Mouse (Mus musculus): ENCODE results near the gene Gpr27. TPM values are rescaled to one million over a fixed set of nuclear protein-coding genes. Genes with fewer than 3 reads are reported as not detected.

The Gpr27 gene
- 0.03 and 0.06 TPM in 2 replicates for polyA plus RNA-seq (2012; rRNA removed)

DNA sequence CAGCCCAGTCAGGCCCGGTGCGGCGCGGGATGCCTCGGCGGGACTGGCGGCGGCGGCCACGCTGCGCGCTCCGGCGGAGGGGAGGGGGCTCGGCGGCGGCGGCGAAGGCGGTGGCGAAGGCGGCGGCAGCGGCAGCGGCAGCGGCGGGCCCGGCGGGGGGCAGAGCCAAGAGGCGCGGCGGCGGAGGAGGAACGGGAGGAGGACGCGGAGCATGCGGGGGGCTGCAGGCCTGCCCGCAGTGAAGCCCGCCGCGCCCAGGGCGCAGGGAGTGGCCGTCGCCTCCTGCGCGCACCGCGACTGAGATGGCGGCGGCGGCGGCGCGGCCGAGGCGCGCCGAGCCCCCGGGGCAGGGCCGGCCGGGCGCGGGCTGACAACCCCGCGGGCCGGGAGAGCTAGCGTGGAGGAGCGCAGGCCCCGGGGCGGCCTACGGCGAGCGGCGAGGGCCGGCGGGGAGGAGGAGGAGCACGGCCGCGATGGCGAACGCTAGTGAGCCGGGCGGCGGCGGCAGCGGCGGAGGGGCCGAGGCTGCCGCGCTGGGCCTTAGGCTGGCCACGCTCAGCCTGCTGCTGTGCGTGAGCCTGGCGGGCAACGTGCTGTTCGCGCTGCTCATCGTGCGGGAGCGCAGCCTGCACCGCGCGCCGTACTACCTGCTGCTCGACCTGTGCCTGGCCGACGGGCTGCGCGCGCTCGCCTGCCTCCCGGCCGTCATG is at the start of gene Gpr27:
Gpr27 (plus strand) TSS at position 474 of the 710 bp plus-strand sequence.

GRCm38 (mm10) chr6:99666318-99667171 is 25.9 kb upstream of the Gpr27 start, which contains the start of the genes Eif4e3 and Gm20696:
Eif4e3 (minus strand) TSS chr6:99666771.
Gm20696 (minus strand) TSS chr6:99666797.

DNA sequence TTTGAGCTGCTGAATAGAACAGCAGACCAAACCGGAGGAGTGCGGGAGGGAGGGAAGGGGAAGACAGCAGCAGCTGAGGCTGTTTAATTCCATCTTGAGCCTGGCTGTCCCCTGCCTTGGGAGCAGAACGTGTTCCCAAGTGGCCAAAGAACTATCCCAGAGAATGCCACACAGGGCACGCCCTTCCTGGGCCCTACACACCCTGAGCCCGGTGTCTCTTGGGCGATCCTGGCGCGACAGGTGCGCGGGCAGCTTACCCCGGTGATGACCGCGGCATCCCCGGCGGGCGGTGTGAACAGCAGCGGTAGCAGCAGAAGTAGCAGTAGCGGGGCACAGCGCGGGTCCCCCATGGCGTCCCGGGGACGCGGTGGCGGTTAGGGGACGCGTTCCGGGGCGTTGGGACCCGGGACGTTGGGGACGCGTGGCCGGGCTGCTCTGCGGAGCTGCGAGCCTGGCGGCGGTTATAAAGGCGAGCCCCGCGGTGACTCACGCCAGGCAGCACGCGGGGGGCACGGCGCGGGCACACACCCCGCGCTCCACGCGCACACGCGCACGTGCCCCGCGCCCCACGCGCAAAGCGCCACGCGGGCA is 33.6 kb downstream of the Gpr27 start, which contains the start of gene Prok2:
Prok2 (minus strand) TSS at position 422 of the 591 bp plus-strand sequence.

Other genes starting within 250 kb of the Gpr27 start
- 6.5 and 8.0 TPM in 2 replicates for gene Foxp1, start 170.0 kb upstream of the Gpr27 start, polyA plus RNA-seq (2012; rRNA removed)
- gene Eif4e3, start 25.9 kb upstream of the Gpr27 start, polyA plus RNA-seq (2012; rRNA removed) = 1.3 and 1.6 TPM in 2 replicates
- gene Gm20696, start 25.9 kb upstream of the Gpr27 start, polyA plus RNA-seq (2012; rRNA removed) = 0.11 and 0.16 TPM in 2 replicates
- not detected in 2 replicates for gene Prok2, start 33.7 kb downstream of the Gpr27 start, polyA plus RNA-seq (2012; rRNA removed)

All from liver, embryonic 14 days (tissue).